ENCODE assay signal across 14 mouse cellular contexts in genomic region chr10:86290109-86290771, GRCm38 (mm10). TPM values are rescaled to one million over a fixed set of nuclear protein-coding genes. Genes with fewer than 3 reads are reported as not detected.
DNase-seq lines count a peak whose midpoint lies in the region; ATAC-seq and TF ChIP-seq lines count a peak whose summit lies in the region.
"Had no signal": no experiment of that assay in that cellular context is flagged by ENCODE, and none has a peak within 500 bp of the region (broad histone marks: within the 10 kb centered on the region; RNA-seq: fewer than 3 reads in every experiment).

No protein-coding gene starts in this region.

- no peak overlapping the region for H3K27ac ChIP-seq in limb, embryonic 14.5 days (replicated peaks; ENCODE audit: low read depth, low read length)
- H3K27ac ChIP-seq in heart, embryonic 12.5 days (ENCODE audit: poor library complexity, severe bottlenecking) = no peak overlapping the region
- H3K27ac ChIP-seq: forebrain, embryonic 15.5 days; heart, embryonic 13.5 days; neural tube, embryonic 13.5 days had no signal

- intact Hi-C loops in left cerebral cortex, postnatal 14 days (cut with DNase I) = no loop called here

- no peaks in the 10 kb centered on the region for H3K9me3 ChIP-seq in limb, embryonic 14.5 days (ENCODE audit: control insufficient read depth, low read length)
- H3K9me3 ChIP-seq in heart, embryonic 12.5 days (replicated peaks) = peaks cover 4% of the 10 kb centered on the region
- H3K9me3 ChIP-seq: forebrain, embryonic 15.5 days; heart, embryonic 13.5 days; neural tube, embryonic 13.5 days had no signal

- whole genome bisulfite sequencing in limb, embryonic 14.5 days = 47% methylated on average over 8 of the region's 8 CpGs
- WGBS in heart, embryonic 12.5 days = 70% methylated on average over 8 of the region's 8 CpGs

- no peak for TF ChIP-seq POLR2A in limb, embryonic 14.5 days (IDR thresholded peaks at IDR 0.05; ENCODE audit: borderline replicate concordance, extremely low read depth, insufficient read depth, insufficient read length)

- no peak for ATAC-seq in limb, embryonic 14.5 days (ENCODE audit: low FRiP score, low read depth)
- no peak for ATAC-seq in heart, embryonic 12.5 days (ENCODE audit: insufficient number of reproducible peaks, low FRiP score)
- ATAC-seq in CD4-positive, CD25-positive, alpha-beta regulatory T cell, adult 4 months = no peak
- ATAC-seq: forebrain, embryonic 15.5 days; inflammation-experienced regulatory T-cells, adult 6 months had no signal

- no peaks in the 10 kb centered on the region for H3K36me3 ChIP-seq in limb, embryonic 14.5 days (ENCODE audit: control insufficient read depth, insufficient read depth, low read length)
- no peaks in the 10 kb centered on the region for H3K36me3 ChIP-seq in heart, embryonic 12.5 days
- H3K36me3 ChIP-seq: forebrain, embryonic 15.5 days; heart, embryonic 13.5 days; neural tube, embryonic 13.5 days had no signal

- DNase-seq in heart, adult 11 months = peak; percentile 93
- DNase-seq in heart, adult 8-10 months (ENCODE audit: low spot score) = no peak
- peak; percentile 93 for DNase-seq in kidney, adult 9 months
- DNase-seq in limb, embryonic 14.5 days (ENCODE audit: low spot score) = peak; percentile 54
- DNase-seq in lung, postnatal 25 days (ENCODE audit: low spot score) = peak; percentile 87
- DNase-seq in left cerebral cortex, postnatal 14 days (ENCODE audit: low spot score in 2 of 2) = no peak
- DNase-seq: adrenal gland, postnatal 36 days; thymus, postnatal 4 days had no signal

- no peaks in the 10 kb centered on the region for H3K27me3 ChIP-seq in limb, embryonic 14.5 days (ENCODE audit: control insufficient read depth, insufficient read depth, low read length)
- H3K27me3 ChIP-seq in heart, embryonic 12.5 days (replicated peaks) = peaks cover 12% of the 10 kb centered on the region
- H3K27me3 ChIP-seq: forebrain, embryonic 15.5 days; neural tube, embryonic 13.5 days had no signal

- no peak overlapping the region for H3K9ac ChIP-seq in limb, embryonic 14.5 days (ENCODE audit: low read depth, low read length, severe bottlenecking)
- H3K9ac ChIP-seq in heart, embryonic 12.5 days = no peak overlapping the region
- H3K9ac ChIP-seq: forebrain, embryonic 15.5 days; heart, embryonic 13.5 days; neural tube, embryonic 13.5 days had no signal

- H3K4me3 ChIP-seq in limb, embryonic 14.5 days (replicated peaks; ENCODE audit: low read length) = no peak overlapping the region
- no peak overlapping the region for H3K4me3 ChIP-seq in heart, embryonic 12.5 days
- H3K4me3 ChIP-seq: forebrain, embryonic 15.5 days; heart, embryonic 13.5 days; neural tube, embryonic 13.5 days had no signal

- H3K4me1 ChIP-seq in limb, embryonic 14.5 days (ENCODE audit: control insufficient read depth, insufficient read depth, low read length) = peaks cover 23% of the 10 kb centered on the region
- no peaks in the 10 kb centered on the region for H3K4me1 ChIP-seq in heart, embryonic 12.5 days (replicated peaks)
- H3K4me1 ChIP-seq: forebrain, embryonic 15.5 days; heart, embryonic 13.5 days had no signal

- H3K4me2 ChIP-seq in limb, embryonic 14.5 days (replicated peaks; ENCODE audit: low read depth, low read length, severe bottlenecking) = 0 out of 2 replicates have a peak overlapping the region, but pooled peaks have one; percentile 10
- no peak overlapping the region for H3K4me2 ChIP-seq in heart, embryonic 12.5 days
- H3K4me2 ChIP-seq: forebrain, embryonic 15.5 days; heart, embryonic 13.5 days; neural tube, embryonic 13.5 days had no signal

RNA-seq across cellular contexts. Expression of gene Timp3, which starts 9.9 kb away (rescaled TPM):
- 100 to 1,000 TPM; 157 to 180 (median 176) TPM for total RNA-seq in heart, adult 8-10 months (2022)
- polyA plus RNA-seq in limb, embryonic 14.5 days (2012; rRNA removed) = 57.4 and 73.3 TPM in 2 replicates
- polyA plus RNA-seq in limb, embryonic 14.5 days (2014; fragmentation: Nextera tagmentation; extraction: Ambion mirVana) = 66.5 and 75.1 TPM in 2 replicates
- total RNA-seq in left cerebral cortex, postnatal 14 days (2021) = 10 to 100 TPM; 49.1 to 51.5 TPM
- 70.8 and 71.5 TPM in 2 replicates for polyA plus RNA-seq in heart, embryonic 12.5 days (2016; fragmentation: Nextera tagmentation; extraction: Ambion mirVana)
- not detected for polyA plus RNA-seq in CD4-positive, CD25-positive, alpha-beta regulatory T cell, adult 4 months (2017; shearing (Covaris generic))
- polyA plus RNA-seq: inflammation-experienced regulatory T-cells, adult 6 months had no signal

Comparison
In these comparisons a context has a peak if more than half of its experiments do, and no peak if none do; other contexts are left out.
1. DNase-seq: peak in heart, adult 11 months (single experiment), kidney, adult 9 months (single experiment), limb, embryonic 14.5 days (single experiment) and lung, postnatal 25 days (single experiment); none in heart, adult 8-10 months (single experiment) and left cerebral cortex, postnatal 14 days (0 of 2).
2. RNA of gene Timp3, which starts 9.9 kb away (polyA plus RNA-seq): 70.8 to 71.5 TPM in heart, embryonic 12.5 days and 57.4 to 75.1 TPM in limb, embryonic 14.5 days; not detected in CD4-positive, CD25-positive, alpha-beta regulatory T cell, adult 4 months; every median in the first group is over 10 times any median in the second.